8 mouse cellular contexts compared by ENCODE assay signal in the genomic region with DNA sequence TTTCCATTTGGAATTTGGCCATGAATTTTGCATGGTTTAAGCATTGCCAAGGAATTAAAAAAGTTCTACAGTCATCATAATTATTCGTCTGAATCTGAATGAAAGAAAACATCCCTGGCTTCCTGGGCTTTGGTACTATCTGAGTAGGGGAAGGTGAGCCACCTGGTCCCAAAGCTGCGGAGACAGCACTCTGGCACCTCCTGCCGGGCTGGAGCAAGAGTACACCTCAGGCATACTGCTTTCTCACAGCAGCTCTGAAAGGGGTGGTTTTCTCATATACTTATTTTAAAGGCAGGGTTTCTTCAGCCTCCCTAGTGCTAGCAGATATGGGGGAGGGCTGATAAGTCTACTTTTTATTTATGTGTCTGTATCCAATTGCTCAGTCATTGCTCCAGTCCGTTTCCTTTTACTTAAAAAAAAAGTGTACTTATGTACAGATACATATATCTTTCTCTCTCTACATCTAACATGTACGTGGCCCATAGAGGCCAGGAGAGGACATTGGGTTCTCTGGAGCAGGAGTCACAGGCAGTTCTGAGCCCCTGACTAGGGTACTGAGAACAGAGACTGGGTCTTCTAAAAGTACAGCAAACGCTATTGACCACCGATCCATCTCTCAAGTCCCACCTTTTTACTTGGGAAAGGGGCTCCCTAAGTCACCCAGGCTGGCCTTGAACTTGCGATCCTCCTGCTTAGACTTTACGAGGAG. TPM values are rescaled to one million over a fixed set of nuclear protein-coding genes. Genes with fewer than 3 reads are reported as not detected.
DNase-seq lines count a peak whose midpoint lies in the region; ATAC-seq lines count a peak whose summit lies in the region.

No protein-coding gene starts in this region.

- H3K4me1 ChIP-seq in hindbrain, embryonic 13.5 days (replicated peaks) = peaks cover 21% of the 10 kb centered on the region

- peak; percentile 90 for DNase-seq in R1 (ENCODE audit: low read depth, low spot score)
- DNase-seq in cerebellum, postnatal 14 days = peak; percentile 89 to 92
- DNase-seq in frontal cortex, postnatal 14 days (ENCODE audit: low spot score in 2 of 2) = peak; percentile 49 to 64
- peak; percentile 36 to 68 for DNase-seq in layer of hippocampus, postnatal 25 days (ENCODE audit: extremely low spot score in 1 of 2, low spot score in 1 of 2)
- peak; percentile 85 for DNase-seq in lung, postnatal 25 days (ENCODE audit: low spot score)
- DNase-seq in retina, adult 2 months (ENCODE audit: low read depth, low spot score) = peak; percentile 55
- DNase-seq in thymus, postnatal 25 days = peak; percentile 88

- H3K4me2 ChIP-seq in hindbrain, embryonic 13.5 days = peak overlapping the region; percentile 69

- peaks cover 13% of the 10 kb centered on the region for H3K36me3 ChIP-seq in hindbrain, embryonic 13.5 days

- H3K27ac ChIP-seq in hindbrain, embryonic 13.5 days = peak overlapping the region; percentile 84

- H3K9me3 ChIP-seq in hindbrain, embryonic 13.5 days = no peaks in the 10 kb centered on the region

- WGBS in hindbrain, embryonic 13.5 days = 0% methylated on average over 9 of the region's 9 CpGs

- H3K9ac ChIP-seq in hindbrain, embryonic 13.5 days = peak overlapping the region; percentile 70

- peak overlapping the region; percentile 71 for H3K4me3 ChIP-seq in hindbrain, embryonic 13.5 days

- peak; percentile 74 for ATAC-seq in hindbrain, embryonic 13.5 days (ENCODE audit: low FRiP score)

- H3K27me3 ChIP-seq in hindbrain, embryonic 13.5 days = no peaks in the 10 kb centered on the region

RNA-seq across cellular contexts. Expression of a gene that starts 0.7 kb away (rescaled TPM):
- 41.2 and 42.7 TPM in 2 replicates for polyA plus RNA-seq in hindbrain, embryonic 13.5 days (2015; fragmentation: Nextera tagmentation; extraction: Ambion mirVana)
- total RNA-seq in layer of hippocampus, postnatal 25 days (2021) = 1 to 10 TPM; 6.2 to 7.1 TPM

RNA-seq across cellular contexts. Expression of a gene that starts 15.3 kb away (rescaled TPM):
- 13.7 and 16.6 TPM in 2 replicates for polyA plus RNA-seq in hindbrain, embryonic 13.5 days (2015; fragmentation: Nextera tagmentation; extraction: Ambion mirVana)
- total RNA-seq in layer of hippocampus, postnatal 25 days (2021) = 1 to 10 TPM; 6.3 to 7.0 TPM

Comparison
In these comparisons a context has a peak if more than half of its experiments do, and no peak if none do; other contexts are left out.
1. Peak in every context shown above with its lines: DNase-seq, ATAC-seq, H3K4me3 ChIP-seq and H3K27ac ChIP-seq.